Mouse (Mus musculus) fat pad, adult 2 months (tissue): ENCODE results near the gene Jak2.

ENCODE experiments used
- DNase-seq: peaks from one replicate; pipeline ENCODE4 v3.0.0-alpha.2; 2011; ENCODE audit warnings: low read depth, low spot score; ENCODE audit errors: extremely low read depth

Gene Jak2

GRCm38 (mm10) chr19:29251191-29251957 lies at the start of gene Jak2:
Gene Jak2, plus strand, starts transcription at chr19:29251828.
- no peak for DNase-seq

GRCm38 (mm10) chr19:29203337-29203736 lies 48.3 kb upstream of the Jak2 start:
- no peak for DNase-seq

GRCm38 (mm10) chr19:29204583-29204982 lies 47.0 kb upstream of the Jak2 start:
- DNase-seq, result no peak

DNA sequence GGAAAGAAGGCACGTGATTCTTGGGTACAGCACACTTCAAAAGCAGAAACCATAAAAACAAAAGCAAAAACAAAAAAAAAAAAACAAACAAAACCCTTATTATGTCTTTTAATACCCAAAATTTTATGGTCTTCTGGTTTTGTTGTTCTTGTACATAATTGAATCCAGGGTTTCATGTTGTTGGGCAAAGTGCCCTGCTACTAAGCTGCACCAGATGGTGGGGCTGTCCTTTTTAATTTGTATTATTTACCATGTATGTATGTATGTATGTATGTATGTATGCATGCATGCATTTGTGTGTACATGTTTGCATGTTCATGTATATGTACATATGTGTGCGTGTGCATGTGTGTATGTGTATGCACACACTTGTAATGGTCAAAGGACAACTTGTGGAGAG lies 46.4 kb upstream of the Jak2 start:
- no peak for DNase-seq

GRCm38 (mm10) chr19:29209898-29210297 lies 41.7 kb upstream of the Jak2 start:
- DNase-seq, result no peak

- no peak for DNase-seq
These were observed 41.3 kb upstream of the Jak2 start for GRCm38 (mm10) chr19:29210319-29210718.

- DNase-seq, result no peak
These were observed 35.7 kb upstream of the Jak2 start for GRCm38 (mm10) chr19:29215811-29216509.

GRCm38 (mm10) chr19:29221867-29222266 lies 29.8 kb upstream of the Jak2 start:
- no peak for DNase-seq

- DNase-seq, result no peak
These were observed 26.7 kb upstream of the Jak2 start for GRCm38 (mm10) chr19:29224968-29225367.

DNA sequence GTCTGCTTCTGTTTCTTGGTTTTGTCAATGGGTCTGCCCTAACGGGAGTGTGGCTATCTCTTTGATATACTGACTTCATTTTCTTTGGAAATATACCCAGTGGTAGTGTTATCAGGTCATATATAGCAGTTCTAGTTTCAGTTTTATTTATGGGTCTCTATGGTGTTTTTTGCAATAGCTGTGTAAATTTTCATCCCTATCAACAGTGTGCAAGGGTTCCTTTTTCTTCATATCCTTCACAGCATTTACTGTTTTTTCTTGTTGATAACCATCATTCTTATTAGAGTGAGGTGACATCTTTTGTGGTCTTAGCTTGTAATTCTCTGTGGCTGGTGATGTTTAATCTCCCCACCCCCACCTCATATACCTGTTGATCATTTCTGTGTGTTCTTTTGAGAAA lies 24.6 kb upstream of the Jak2 start:
- DNase-seq, result no peak

DNA sequence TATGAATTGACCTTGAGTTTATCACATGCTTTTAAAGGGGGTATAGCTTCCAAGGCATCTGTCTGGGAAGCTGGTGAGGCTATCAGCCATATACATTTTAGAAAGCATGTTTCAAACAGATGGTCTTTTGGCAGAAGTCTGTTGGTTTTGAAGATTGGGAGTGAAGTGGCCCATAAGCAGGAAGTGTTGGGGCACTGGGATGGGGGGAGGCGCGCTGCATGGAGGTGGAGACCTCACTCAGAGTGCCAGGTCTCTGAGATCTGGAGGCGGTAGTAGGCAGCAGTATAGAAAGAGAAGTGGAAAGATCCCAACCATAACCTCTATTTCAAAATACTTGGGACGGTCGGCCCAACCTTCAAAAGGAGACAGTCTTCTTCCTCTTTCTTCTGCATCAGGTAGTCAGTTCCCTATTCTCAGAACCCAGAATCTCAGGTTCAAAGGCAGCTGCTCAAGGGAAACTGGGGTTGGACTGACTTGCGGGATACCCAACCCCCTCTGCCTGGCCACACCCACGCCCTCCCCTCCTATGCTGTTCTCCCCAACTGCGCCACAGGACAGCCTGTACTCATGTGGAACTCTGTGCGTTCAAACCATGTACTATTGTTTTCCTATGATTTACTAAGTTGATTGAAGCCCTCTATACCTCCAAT lies 23.6 kb upstream of the Jak2 start:
- DNase-seq, result no peak

GRCm38 (mm10) chr19:29228989-29229388 lies 22.6 kb upstream of the Jak2 start:
- DNase-seq, result no peak

- no peak for DNase-seq
These were observed 18.9 kb upstream of the Jak2 start for GRCm38 (mm10) chr19:29232738-29233137.

DNA sequence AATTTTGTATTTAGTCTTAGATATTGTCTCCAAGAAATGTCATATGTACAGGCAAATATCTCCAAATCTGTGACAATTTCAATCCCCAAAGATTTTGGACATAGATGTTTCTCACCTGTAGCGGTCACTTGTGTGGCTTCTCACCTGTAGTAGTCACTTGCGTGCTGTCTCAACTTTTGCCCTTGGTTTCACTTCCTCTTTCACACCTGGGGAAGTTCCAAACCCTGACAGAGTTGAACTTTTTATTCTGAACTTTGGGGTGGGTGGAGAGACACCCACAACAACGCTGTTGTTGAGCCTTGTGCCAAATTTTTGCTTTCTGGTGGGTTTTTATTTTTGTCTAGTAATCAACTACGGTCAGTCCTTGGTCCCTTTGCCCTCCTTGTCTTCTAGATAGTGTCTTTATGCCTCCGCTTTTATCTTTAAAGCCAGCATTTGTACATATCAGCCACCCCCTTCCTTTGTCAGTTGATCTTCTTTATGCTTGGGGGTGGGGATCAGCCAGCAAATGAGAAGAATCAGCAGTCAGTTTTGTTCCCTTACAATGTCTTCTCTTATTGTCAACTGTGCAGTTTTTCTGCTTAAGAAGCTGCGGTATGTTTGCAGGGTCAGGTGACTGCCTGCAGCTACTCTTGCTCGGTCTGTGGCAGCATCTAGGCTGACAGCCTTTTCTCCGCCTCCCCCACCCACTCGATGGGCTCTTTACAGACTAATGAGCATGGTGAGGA lies 14.8 kb upstream of the Jak2 start:
- DNase-seq, result no peak

- no peak for DNase-seq
These were observed 13.5 kb upstream of the Jak2 start for GRCm38 (mm10) chr19:29238171-29238570.

GRCm38 (mm10) chr19:29239513-29240235 lies 12.0 kb upstream of the Jak2 start:
- no peak for DNase-seq

DNA sequence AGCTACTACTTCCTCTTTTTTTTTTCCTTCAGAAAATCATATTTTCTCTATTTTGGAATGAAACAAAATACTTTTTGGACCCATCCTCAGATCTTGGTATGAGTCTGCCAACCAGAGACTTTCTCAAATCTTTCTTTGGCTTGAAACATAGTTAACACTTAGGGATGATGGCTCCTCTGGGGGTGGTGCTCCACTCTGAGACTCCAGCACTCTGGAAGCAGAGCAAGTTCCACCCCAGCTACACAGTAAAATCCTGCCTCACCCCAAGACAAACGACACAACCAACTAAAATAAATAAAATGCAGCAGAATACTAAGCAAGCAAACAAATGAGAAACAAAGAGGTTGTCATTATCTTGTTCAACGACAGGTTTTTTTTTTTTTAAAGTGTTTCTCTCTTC lies 11.0 kb upstream of the Jak2 start:
- DNase-seq, result no peak

DNA sequence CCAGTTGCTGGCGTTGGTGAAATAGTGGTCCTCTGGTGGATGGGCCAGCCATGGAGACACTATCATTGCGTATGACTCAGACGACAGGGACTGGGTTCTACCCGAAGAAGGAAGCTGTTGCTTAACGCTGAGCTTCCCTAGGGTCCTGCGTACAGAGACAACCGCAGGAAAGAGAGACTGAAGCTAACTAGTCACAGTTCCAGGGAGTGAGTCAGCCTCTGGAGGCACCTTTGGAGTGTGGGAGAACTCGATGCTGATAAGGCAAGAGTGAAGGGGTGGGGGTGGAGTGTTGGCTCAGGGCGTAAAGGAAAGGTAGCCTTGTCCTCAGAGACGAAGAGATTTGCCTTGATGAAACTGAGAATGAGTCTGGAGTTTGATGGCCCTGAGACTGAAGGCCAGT lies 10.0 kb upstream of the Jak2 start:
- no peak for DNase-seq

DNA sequence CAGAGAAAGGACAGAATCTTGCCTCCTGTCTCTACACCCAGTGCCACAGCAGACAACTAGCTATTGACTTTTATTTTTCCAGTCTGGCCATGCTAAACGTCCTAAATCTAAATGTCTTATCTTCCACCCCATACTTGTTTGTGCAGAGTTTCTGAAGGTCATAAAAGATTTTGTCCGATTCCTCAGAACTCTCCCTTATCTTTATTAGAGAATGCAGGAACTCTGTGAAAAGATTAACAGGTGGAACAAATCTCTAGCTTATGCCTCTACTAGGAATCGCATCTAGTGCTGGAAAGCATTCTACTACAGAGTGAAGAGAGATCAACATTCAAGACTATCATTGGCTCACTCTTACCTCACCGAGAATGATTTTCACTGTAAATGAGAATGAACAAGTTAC lies 1.7 kb upstream of the Jak2 start:
- DNase-seq, result no peak

DNA sequence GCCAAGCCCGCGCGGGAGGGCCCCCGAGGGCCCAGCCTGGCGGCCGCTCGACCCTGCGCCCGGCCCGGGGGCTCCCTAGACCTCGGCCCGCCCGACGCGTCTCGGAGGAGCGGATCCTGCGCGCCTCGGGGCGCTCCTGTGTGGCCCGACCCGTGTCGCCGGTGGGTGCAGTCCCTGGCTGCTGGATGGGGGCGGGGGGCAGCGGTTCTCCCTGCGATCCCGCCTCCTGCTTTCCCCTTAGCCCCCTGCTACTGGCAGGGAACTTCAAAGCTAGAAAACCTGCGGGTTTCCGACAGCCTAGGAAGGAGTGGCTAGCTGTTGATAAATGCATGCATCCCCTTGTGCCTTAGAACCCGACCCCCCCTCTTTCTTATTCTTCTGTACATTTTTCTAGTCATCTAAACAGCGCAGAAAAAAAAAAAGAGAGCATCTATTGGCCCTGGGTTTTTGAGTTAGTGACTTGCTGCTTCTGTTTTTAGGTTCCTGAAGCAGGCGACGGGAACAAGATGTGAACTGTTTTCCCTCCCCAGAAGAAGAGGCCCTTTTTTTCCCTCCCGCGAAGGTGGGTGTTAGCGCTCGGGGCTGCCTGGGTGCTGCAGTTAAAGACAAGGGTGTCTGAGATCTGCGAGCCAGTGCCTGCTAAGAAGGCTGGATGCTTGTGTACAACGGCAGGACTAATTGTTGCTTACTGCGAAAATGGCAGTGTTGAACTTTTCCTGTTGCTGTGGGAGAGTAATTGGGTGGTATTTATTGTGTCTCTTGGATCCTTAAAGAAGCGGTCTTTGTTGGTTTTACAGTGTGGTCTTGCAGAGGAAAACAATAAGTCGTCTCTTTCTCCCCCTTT lies 552 bp downstream of the Jak2 start:
- DNase-seq, result no peak
